8 mouse cellular contexts compared by ENCODE assay signal in genomic region chr2:102901828-102902223, GRCm38 (mm10). TPM values are rescaled to one million over a fixed set of nuclear protein-coding genes. Genes with fewer than 3 reads are reported as not detected.
DNase-seq lines count a peak whose midpoint lies in the region; ATAC-seq and TF ChIP-seq lines count a peak whose summit lies in the region.

No protein-coding gene starts in this region.

- no peaks in the 10 kb centered on the region for H3K36me3 ChIP-seq in heart, embryonic 12.5 days
- H3K36me3 ChIP-seq in G1E (replicated peaks): peaks cover 23% of the 10 kb centered on the region
- no peaks in the 10 kb centered on the region for H3K36me3 ChIP-seq in hindbrain, embryonic 12.5 days
- no peaks in the 10 kb centered on the region for H3K36me3 ChIP-seq in midbrain, embryonic 10.5 days

- H3K4me3 ChIP-seq in heart, embryonic 12.5 days: peak overlapping the region; percentile 59
- H3K4me3 ChIP-seq in G1E (ENCODE audit: low read depth, low read length): peak overlapping the region; percentile 79
- peak overlapping the region; percentile 34 for H3K4me3 ChIP-seq in hindbrain, embryonic 12.5 days
- peak overlapping the region; percentile 61 for H3K4me3 ChIP-seq in midbrain, embryonic 10.5 days

- H3K4me2 ChIP-seq in heart, embryonic 12.5 days: peak overlapping the region; percentile 80
- H3K4me2 ChIP-seq in hindbrain, embryonic 12.5 days (replicated peaks): peak overlapping the region; percentile 65

- no peak for ATAC-seq in heart, embryonic 12.5 days (ENCODE audit: insufficient number of reproducible peaks, low FRiP score)
- ATAC-seq in G1E (ENCODE audit: extremely low read depth, insufficient number of reproducible peaks, low FRiP score, poor library complexity, severe bottlenecking): no peak
- ATAC-seq in hindbrain, embryonic 12.5 days (ENCODE audit: low FRiP score): no peak

- no peak for TF ChIP-seq CTCF in G1E (IDR thresholded peaks at IDR 0.05; ENCODE audit: low read depth, low read length)

- no peaks in the 10 kb centered on the region for H3K27me3 ChIP-seq in heart, embryonic 12.5 days (replicated peaks)
- H3K27me3 ChIP-seq in G1E (ENCODE audit: insufficient read depth, low read length): no peaks in the 10 kb centered on the region
- peaks cover 24% of the 10 kb centered on the region for H3K27me3 ChIP-seq in hindbrain, embryonic 12.5 days
- peaks cover 38% of the 10 kb centered on the region for H3K27me3 ChIP-seq in midbrain, embryonic 10.5 days (ENCODE audit: low read depth, poor library complexity, severe bottlenecking)

- H3K9me3 ChIP-seq in heart, embryonic 12.5 days (replicated peaks): no peaks in the 10 kb centered on the region
- no peaks in the 10 kb centered on the region for H3K9me3 ChIP-seq in G1E (replicated peaks)
- H3K9me3 ChIP-seq in hindbrain, embryonic 12.5 days (replicated peaks): no peaks in the 10 kb centered on the region
- H3K9me3 ChIP-seq in midbrain, embryonic 10.5 days (replicated peaks): no peaks in the 10 kb centered on the region

- 14% methylated on average over 3 of the region's 3 CpGs for WGBS in heart, embryonic 12.5 days
- WGBS in hindbrain, embryonic 12.5 days: 16% methylated on average over 3 of the region's 3 CpGs
- 14% methylated on average over 3 of the region's 3 CpGs for WGBS in midbrain, embryonic 10.5 days

- H3K9ac ChIP-seq in heart, embryonic 12.5 days: peak overlapping the region; percentile 76; the same call in 1 of the 2 replicates
- H3K9ac ChIP-seq in hindbrain, embryonic 12.5 days: peak overlapping the region; percentile 53

- H3K27ac ChIP-seq in heart, embryonic 12.5 days (ENCODE audit: poor library complexity, severe bottlenecking): peak overlapping the region; percentile 73
- H3K27ac ChIP-seq in hindbrain, embryonic 12.5 days: no peak overlapping the region
- H3K27ac ChIP-seq in midbrain, embryonic 10.5 days (replicated peaks): peak overlapping the region; percentile 76

- no peak for DNase-seq in heart, postnatal 10 days
- DNase-seq in G1E (ENCODE audit: low spot score): no peak
- no peak for DNase-seq in midbrain, embryonic 10.5 days (ENCODE audit: low spot score)
- no peak for DNase-seq in Muller cell, postnatal 12 days (ENCODE audit: inconsistent ontology term)
- DNase-seq in adrenal gland, postnatal 25 days: no peak
- DNase-seq in spleen, postnatal 36 days (ENCODE audit: low spot score in 2 of 2): no peak

- intact Hi-C loops in heart, postnatal 10 days (cut with DNase I): loop anchor here (2.0 kb wide), 1 partner anchor 35 kb away; no protein-coding TSS in a partner anchor

- peaks cover 44% of the 10 kb centered on the region for H3K4me1 ChIP-seq in heart, embryonic 12.5 days (replicated peaks)
- H3K4me1 ChIP-seq in G1E (ENCODE audit: insufficient read depth, low read depth, low read length): peaks cover 64% of the 10 kb centered on the region
- H3K4me1 ChIP-seq in hindbrain, embryonic 12.5 days: peaks cover 8% of the 10 kb centered on the region
- H3K4me1 ChIP-seq in midbrain, embryonic 10.5 days: peaks cover 15% of the 10 kb centered on the region

RNA-seq across cellular contexts. Expression of gene Cd44, which starts 0.4 kb away (rescaled TPM):
- 29.9 and 30.2 TPM in 2 replicates for polyA plus RNA-seq in heart, embryonic 12.5 days (2016; fragmentation: Nextera tagmentation; extraction: Ambion mirVana)
- total RNA-seq in heart, postnatal 10 days (2021): 10 to 100 TPM; 19.8 to 22.7 TPM
- total RNA-seq in G1E (2014; fragmentation: Nextera tagmentation) (79.2 and 80.0 TPM in 2 replicates), G1E (2017) (39.8 and 40.7 TPM in 2 replicates)
- 2.9 and 5.5 TPM in 2 replicates for polyA plus RNA-seq in G1E (2012)
- polyA plus RNA-seq in hindbrain, embryonic 12.5 days (2016; fragmentation: Nextera tagmentation; extraction: Ambion mirVana): 3.9 and 5.4 TPM in 2 replicates
- polyA plus RNA-seq in midbrain, embryonic 10.5 days (2016; fragmentation: Nextera tagmentation; extraction: Ambion mirVana): 2.9 and 3.4 TPM in 2 replicates
- 38.5 and 76.1 TPM in 2 replicates for total RNA-seq in adrenal gland, postnatal 25 days (2021)
